Mouse (Mus musculus): ENCODE measurements around the gene Vmn2r93. TPM values are rescaled to one million over a fixed set of nuclear protein-coding genes. Genes with fewer than 3 reads are reported as not detected.

Gene Vmn2r93
- polyA plus RNA-seq (2017; shearing (Covaris generic)) = not detected

DNA sequence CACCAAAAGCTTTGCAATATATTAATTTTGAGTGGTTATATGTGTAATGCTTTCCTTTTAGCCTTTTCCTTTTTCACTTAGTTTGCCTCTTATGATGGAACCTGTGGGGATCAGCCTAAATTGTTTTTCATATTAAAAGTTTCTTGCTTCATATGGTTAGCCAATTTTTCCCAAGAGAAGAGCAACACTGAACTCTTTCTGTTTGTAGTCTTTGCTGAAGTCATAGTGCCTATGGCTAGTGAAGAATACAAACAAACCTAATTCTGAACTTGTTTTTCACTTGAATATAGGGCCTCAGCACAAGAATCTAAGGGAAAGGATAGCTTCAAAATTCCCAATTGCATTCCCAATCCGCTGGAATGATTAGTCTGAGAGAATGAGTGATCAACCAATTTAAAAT lies at the start of gene Vmn2r93:
Gene Vmn2r93 (plus strand): TSS at position 301 of the 400 bp plus-strand sequence.

DNA sequence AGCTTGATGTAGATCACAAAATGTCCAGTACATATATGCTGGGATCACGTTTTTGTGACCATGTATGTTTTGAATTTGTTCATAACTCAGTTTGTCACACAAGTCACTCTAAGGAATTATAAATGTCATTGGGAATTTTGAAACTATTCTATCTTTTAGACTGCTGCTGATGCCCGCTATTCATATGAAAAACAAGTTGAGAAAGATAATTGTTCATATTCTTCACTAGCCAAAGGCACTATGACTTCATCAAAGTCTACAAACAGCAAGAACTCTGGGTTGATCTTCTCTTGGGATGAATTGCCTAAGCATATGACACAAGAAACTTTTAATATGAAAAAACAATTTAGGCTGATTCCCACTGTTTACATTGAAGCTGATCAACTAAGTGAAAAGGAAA lies 20.2 kb upstream of the Vmn2r93 start, which contains the start of gene Vmn2r94:
Gene Vmn2r94 (minus strand): TSS at position 101 of the 400 bp plus-strand sequence.

Other genes starting within 250 kb of the Vmn2r93 start
- gene Vmn2r124, start 248.7 kb upstream of the Vmn2r93 start, polyA plus RNA-seq (2017; shearing (Covaris generic)) = not detected
- not detected for gene Vmn2r91, start 213.1 kb upstream of the Vmn2r93 start, polyA plus RNA-seq (2017; shearing (Covaris generic))
- gene Vmn2r92, start 146.2 kb upstream of the Vmn2r93 start, polyA plus RNA-seq (2017; shearing (Covaris generic)) = 0.04 TPM
- not detected for gene Vmn2r94, start 20.3 kb upstream of the Vmn2r93 start, polyA plus RNA-seq (2017; shearing (Covaris generic))
- 0.02 TPM for gene Vmn2r95, start 126.0 kb downstream of the Vmn2r93 start, polyA plus RNA-seq (2017; shearing (Covaris generic))